Mouse (Mus musculus): Measurements from ENCODE around the gene Oas1a.

GRCm38 (mm10) chr5:120933966-120934365 lies 26.6 kb upstream of the Oas1a start:
- TF ChIP-seq POLR2A (IDR thresholded peaks at IDR 0.05; ENCODE audit: control insufficient read depth, low read depth, low read length) = no peak
- TF ChIP-seq CTCF (IDR thresholded peaks at IDR 0.05; ENCODE audit: control insufficient read depth, insufficient read depth, insufficient replicate concordance, low read depth, low read length) = no peak

Data from testis, adult 2 months (tissue).